Mouse (Mus musculus) retina, postnatal 1 day (tissue): ENCODE data around the gene Accs.

ENCODE experiments used
- DNase-seq: peaks from one replicate; pipeline ENCODE4 v3.0.0-alpha.2; 2012

Gene Accs

GRCm38 (mm10) chr2:93850317-93850944 lies 688 bp upstream of the Accs start:
- DNase-seq = no peak

GRCm38 (mm10) chr2:93841349-93841748 lies 8.4 kb downstream of the Accs start:
- DNase-seq = no peak

DNA sequence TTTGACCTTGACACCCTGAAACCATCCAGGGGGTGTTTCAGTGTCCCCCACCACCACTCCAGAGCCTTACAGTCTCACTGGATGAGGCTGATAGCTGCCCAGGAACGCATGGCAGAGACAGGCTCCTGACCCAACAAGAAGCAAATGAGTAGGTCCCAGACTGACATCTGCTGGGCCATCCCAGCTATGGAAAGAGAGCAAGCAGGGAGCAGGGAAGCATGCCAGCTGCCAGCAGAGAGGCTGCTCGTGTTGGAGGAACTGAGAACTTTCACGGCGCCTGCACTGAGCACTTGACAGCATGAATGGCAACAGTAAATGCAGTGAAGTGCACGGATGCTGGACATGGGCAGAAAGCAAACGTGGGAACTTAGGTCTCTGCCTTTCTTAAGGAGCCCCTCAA lies 9.6 kb downstream of the Accs start:
- no peak for DNase-seq

DNA sequence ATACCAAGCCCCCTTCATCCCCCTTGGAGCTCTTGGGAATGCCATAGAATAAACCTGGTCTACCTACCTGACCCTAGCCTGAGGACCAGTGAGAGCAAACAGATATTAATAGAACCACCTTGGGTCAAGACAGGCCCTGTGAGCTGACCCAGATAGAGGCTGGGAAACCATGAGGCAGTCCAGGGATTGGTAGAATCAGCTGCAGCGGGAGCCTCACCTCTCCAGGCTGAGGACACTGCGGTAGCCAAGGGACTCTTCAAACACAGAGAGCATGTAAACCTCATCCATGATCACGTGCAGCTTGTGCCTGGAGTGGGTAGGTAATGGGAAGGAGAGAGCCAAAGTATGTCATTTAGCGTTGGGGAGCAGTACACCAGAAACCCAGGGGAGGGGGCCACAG lies 10.8 kb downstream of the Accs start:
- DNase-seq = no peak

DNA sequence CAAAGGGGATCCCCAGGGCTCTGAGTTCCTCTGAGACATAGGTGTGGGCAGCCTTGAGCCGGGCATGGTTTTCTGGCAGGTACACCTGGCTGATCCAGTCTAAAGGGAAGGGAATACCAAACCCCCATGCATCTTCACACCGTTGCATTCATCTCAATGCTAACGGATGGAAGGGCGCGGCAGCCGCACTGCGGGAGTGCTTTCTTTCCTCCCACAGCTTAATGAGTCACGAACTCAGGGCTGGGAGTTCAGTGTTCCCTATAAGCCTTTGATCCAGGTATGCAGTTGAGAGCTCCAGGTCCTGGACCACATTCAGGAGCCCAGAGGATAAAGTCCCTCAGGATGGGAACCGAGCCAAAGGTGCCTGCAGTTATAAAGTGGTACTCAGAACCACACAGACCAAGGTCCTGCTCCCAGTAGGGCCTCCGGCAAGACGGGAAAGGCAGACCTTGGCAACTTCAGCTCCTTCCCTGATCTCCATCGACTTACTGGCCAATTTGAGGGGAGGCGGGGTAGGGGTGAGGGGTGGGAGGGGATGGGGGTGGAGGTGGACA lies 13.4 kb downstream of the Accs start:
- no peak for DNase-seq

GRCm38 (mm10) chr2:93835596-93835995 lies 14.1 kb downstream of the Accs start:
- DNase-seq = no peak

DNA sequence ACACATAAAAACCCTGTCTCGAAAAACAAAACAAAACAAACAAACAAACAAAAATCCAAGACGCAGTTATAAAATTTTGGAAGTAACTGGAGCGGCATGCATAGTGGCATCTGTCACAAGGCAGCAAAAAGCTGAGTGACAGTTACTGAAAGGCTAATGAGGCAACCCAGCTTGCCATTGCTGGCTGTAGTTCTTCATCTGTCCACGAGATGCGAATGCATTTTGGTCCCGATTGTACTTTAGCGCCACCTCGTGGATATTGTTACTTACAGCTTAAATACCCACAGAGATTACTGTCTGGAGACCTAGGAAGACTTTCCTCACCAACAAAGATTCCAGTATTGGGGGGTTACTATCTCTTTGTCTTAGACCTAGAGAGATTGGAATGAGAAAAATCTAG lies 26.2 kb downstream of the Accs start:
- peak; percentile 96 for DNase-seq

GRCm38 (mm10) chr2:93822045-93822749 lies 27.5 kb downstream of the Accs start, which contains the start of gene Ext2:
TSS of gene Ext2 (minus strand) at chr2:93822568.
- DNase-seq = peak; percentile 89

GRCm38 (mm10) chr2:93817791-93818190 lies 32.0 kb downstream of the Accs start:
- no peak for DNase-seq

- DNase-seq = no peak
Observed at GRCm38 (mm10) chr2:93813343-93813742, 36.4 kb downstream of the Accs start.

DNA sequence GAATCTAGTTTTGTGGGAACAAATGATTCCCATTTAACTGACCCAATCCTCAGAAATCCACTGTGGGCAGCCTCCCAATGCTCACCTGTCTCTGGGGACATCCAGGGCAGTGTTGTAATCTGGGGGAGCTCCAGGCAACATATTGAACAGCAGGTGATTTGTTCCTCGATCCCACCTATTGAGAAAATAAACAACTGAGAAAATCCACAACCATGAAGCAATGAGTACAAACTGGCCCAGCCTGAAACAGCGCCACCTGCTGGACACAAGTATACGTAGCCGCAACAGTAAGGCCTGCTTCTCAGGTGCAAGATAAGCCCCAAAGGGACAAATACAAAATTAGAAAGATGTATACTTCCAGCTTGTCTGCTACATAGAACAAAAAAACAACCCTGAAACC lies 37.9 kb downstream of the Accs start:
- DNase-seq = peak; percentile 66

- DNase-seq = peak; percentile 52
Observed at GRCm38 (mm10) chr2:93809931-93810330, 39.8 kb downstream of the Accs start.

DNA sequence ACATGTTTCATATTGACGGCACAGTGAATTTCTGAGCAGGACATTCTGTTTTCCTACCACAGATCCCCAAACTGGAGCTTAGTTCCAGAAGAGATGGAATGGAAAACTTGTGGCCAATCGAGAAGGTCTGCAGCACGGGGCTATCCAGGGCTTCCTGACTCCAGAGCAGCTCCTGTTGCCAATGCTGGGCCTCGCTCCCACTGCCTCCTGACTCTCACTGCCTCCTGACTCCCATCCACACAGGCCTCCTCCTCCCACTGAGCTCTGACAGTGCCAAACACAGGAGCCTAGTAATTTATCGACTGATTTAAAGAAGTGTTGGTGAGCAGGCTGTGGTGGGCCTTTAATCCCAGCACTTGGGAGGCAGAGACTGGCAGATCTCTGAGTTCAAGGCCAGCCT lies 41.7 kb downstream of the Accs start:
- no peak for DNase-seq

GRCm38 (mm10) chr2:93807440-93807839 lies 42.3 kb downstream of the Accs start:
- DNase-seq = no peak

- DNase-seq = no peak
Observed at GRCm38 (mm10) chr2:93806487-93807201, 43.1 kb downstream of the Accs start.

GRCm38 (mm10) chr2:93805523-93805922 lies 44.2 kb downstream of the Accs start:
- DNase-seq = no peak

DNA sequence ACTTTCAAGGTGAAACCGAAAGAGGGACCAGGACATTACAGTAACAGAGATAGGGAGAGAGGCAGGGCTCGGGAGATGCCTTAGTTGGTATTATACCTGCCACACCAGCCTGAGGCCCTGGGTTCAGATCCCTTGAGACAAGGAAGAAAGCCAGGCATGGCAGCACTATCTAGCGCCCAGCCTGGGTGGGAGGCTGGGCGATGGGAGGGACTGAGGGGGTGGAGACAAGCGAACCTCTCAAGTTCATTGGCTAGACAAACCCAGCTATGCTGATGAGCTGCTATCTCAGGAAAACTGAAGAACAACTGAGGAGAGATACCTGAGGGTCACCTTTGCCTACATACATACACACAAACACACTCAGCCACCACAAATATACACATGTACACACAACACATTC lies 44.7 kb downstream of the Accs start:
- DNase-seq = no peak

DNA sequence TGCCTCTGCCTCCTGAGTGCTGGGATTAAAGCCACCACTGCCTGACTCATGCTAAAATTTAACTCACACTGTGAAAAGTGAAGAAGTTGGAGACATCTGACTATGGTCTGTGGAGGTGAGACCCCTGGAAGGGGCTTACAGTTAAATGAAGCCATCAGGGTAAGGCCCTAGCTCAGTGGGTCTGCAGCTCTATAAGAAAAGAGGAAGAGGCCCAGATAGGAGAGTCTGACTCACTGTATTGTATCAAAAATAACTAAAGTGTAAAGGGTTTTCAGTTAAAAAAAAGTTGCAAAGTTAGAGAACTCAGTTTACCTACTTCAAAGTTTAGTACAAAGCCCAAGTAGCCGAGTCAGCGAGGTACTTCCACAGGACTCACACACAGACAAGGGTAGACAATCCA lies 46.8 kb downstream of the Accs start:
- DNase-seq = no peak

GRCm38 (mm10) chr2:93801097-93801496 lies 48.6 kb downstream of the Accs start:
- no peak for DNase-seq

GRCm38 (mm10) chr2:93797162-93797795 lies 52.5 kb downstream of the Accs start:
- DNase-seq = no peak

GRCm38 (mm10) chr2:93794375-93794774 lies 55.4 kb downstream of the Accs start:
- no peak for DNase-seq

DNA sequence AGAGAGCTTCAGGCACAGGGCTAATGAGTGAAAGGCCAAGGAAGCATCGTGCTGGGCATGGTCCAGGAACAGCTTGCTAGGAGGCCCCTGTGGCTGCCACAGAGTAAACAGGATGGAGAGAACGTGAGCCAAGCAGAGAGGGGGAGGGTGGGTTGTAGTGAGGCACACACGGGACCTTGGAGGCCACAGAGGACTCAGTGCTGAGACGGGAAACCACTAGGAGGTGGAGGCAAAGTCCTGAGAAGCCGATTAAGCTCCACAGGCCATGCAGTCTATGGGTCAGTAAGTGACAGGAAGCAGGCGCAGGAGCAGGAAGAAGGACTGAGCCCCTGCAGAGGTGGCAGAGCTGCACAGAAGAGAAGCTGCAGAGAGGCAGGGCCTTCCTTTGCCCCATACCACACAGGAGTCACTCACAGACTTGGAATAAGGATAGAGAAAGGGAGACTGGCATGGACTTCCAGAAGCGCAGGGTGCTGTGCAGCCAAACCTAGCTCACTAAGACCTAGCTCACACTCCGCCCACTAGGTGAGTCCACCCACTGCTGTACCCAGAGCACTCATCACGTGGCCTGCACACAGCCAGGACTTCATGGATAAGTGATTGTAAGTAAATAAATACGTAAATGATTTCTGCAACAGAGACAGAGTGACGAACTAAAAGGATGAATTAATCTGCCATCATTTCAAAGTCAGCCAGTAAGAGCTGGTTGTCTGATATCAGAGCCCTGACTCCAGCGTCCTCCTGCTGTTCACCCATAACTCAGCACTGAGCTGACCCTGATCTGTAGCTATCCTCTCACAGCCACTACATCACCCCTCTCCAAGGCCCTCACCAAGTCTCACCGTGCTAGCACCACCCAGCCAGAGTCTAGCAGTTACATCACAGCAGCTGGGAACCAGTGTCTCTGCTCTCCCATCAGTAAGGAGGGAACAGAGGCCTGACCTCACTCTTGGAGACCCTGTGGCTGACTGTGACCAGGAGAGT lies 57.9 kb downstream of the Accs start:
- no peak for DNase-seq
